Mouse (Mus musculus) frontal cortex, postnatal 14 days (tissue): ENCODE data around the gene Tie1.

Source experiments
- DNase-seq, 2 experiments: peaks; one replicate each; pipeline ENCODE4 v3.0.0; 2022; ENCODE audit warnings: low spot score in 2 of 2

Gene Tie1

DNA sequence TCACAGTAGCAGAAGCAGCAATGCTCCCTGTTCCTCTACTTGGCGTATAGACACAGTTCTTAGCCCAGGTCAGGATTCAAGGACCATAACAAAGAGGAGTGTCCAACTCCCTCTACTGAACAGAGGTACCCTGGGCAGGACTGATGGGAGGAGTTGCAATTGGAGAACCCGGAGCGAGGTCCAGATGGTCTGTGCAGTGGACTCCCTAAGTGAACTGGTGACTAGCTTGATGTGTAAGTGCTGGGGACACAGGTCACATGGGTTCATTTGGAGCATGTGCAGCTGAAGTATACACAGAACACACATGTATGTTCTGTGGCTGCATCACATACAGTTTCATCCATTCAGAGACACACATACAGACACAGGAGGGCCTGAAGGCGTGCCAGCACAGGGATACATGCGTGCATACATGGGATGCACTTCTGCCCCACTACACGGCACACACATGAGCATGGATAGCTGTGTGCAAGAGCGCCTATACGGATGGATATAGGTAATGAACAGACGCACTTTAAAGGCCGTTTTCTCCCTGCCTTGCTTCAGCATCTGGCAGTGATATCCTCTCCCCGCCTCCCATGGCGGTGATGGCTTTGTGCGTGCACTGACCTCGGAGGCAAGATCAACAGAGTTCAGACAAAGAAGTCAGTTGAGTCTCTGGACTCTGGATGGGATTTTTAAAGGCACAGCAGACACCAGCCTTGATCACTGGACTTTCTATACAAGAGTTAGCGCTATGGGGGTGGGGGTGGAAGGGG is 12.9 kb downstream of the Tie1 start:
- DNase-seq, result no peak

DNA sequence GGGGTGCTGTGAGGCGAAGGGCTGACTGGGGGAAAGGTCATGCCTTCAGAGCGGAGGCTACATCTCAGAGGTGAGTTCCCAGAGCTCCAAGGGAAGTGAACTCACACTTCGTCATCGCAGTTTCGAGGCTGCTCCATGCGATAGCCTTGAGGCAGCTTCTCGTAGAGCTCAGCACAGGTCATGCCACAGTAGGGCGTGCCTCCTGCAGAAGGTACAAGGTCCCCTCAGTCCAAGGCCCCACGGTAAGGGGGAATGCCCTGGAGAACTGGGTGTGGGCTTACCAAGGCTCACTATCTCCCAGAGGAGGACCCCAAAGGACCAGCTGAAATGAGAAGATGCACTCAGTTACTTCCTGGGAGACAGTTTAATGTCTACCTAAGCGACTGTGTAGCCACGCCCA is 17.2 kb downstream of the Tie1 start:
- no peak for DNase-seq

DNA sequence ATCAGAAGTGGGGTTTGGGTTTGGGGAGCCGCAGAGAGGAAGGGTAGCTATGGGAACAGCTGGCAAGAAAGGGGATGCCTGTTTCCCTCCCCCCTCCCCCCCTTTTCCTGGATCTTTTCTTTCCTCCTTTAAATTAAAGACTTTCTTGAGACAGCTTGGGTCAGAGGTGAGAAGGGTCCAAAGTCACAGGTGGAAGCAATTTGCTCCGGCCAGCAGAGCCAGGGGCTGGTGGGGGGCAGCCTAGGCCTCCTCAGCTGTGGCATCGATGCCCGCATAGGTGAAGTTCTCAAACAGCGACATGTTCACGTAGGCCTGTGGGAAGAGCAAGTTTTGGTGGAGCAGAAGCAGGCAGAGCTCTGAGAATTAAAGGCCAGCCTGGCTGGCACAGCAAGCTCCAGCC is 18.6 kb downstream of the Tie1 start:
- no peak for DNase-seq

DNA sequence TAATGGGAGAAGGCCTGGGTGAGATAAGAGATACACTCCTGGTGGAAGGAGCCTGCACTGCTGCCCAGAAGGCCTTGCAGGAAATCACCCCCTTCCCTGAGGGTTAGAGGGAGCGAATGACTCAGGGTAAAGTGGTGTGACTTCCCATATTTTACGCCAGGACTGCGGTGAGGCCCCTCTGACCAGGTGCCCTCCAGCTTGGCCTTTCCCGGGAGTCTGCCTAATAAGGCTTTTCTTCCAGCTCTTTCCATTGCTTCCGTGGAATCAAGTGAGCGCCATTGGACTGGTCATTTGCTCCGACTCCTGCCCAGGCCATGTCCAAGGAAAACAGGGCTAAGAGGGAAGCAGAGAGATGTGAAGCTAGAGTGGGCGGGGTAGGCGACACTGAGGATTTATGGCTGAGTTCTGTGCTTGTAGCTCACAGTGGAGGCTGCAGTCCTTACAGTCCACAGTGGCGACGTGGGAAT is 24.1 kb downstream of the Tie1 start:
- DNase-seq, result no peak

DNA sequence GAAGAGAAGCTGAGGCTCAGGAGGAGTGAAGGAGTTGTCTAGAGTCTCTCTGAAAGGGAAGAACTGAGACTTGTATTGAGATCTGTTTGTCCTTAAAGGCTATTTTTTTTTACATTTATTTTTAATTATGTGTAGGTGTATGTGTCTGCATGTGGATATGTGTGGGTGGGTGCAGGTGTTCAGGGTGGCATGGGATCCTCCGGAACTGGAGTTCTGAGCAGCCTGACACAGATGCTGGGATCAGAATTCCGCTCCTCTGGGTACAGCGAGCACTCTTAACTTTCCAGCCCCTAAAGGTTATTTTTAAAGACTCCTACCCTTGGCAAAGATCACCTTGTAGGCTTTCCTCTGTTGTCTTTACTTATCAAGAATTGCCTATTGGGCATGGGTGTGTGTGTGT is 24.9 kb downstream of the Tie1 start:
- no peak for DNase-seq

DNA sequence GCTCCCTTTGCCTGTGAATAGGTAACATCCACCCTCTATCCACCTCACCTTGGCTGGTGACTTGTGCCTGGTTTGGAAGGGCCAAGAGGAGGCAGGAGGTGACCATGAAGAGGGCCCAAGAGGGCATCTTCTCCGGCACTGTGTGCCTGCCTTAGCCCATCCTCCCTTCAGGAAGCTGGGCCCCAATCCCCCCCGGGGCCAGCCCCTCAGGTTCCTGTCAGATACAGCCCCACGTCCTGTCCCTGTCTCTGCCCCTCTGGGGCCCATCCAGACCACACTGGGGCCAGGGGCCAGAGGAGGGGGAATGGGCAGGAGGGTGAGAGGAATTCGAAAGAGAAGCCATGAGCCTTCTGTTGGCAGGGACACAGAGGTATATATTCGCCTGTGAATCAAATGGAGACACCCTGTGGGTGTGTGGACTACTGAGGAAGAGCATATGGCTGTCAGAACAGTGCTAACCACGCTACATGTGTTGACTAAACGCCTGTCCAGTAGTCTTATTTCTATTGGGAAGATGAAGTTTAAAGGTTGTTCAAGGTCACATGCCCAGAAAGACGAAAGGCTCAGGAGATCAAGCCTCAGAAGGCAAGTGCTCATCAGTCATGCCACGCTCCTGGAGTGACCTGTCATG is 32.4 kb downstream of the Tie1 start, which contains the start of gene Mpl:
Mpl (minus strand) TSS at position 169 of the 631 bp plus-strand sequence.
- no peak for DNase-seq

DNA sequence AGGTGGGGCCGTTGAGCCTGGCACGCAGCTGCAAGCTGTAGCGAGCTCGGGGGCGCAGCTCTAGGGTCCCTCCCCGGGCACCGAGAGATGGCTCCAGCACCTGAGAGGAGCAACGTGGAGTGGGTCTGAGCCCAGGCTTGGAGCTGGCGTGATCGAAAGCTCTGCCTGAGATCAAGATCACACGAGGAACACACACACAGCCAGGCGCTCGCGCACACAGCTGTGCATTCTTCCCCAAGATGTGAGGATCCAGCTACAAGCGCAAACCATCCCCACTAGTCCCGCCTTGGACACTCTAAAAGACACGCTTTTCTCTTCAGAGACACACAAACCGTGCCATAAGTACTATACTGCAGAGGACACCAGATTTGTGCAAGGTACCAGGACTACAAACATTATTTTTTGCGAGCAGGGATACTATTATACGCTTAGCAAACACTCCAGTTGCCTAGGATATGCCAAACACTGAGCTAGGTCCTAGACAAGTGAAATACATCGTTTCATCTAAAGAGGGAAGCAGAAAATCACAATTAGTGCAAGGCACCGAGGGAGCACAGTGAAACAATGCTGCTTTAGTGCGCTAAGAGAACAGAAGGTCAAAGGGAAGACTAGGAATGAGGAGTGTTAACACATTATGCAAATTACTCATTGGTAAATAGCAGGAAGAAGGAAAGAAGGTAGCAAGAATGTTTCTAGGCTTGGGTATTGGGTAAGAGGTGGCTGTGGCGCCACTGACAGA is 43.3 kb downstream of the Tie1 start:
- DNase-seq, result no peak

DNA sequence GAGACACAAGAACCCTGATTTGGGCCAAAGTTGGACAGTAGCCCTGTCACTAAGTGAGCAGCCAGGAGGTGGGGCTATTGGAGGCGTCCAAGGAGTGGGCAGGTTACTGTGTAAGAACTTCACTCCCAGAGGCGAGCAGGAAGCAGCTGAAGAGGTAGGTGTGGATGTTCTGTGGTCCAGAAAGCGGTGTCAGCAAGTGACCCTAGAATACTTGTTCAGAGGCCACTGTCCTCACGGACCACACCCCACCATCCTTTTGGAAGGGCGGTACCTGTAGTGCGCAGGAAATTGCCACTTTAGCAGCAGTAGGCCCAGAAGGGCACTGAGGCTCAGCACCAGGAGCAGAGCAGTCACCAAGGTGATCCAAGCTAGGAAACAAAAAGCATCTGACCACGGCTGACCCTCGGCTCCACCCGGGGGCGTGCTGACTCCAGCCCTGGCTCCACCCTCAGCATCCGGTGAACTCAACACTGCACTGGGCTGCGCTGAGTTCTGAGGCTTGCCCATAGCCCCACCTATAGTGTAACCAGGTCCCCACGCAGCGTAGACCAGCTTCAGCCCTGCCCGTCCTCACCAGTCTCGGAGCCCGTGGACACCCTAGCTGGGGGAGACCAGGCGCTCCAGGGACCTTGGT is 44.0 kb downstream of the Tie1 start:
- no peak for DNase-seq

DNA sequence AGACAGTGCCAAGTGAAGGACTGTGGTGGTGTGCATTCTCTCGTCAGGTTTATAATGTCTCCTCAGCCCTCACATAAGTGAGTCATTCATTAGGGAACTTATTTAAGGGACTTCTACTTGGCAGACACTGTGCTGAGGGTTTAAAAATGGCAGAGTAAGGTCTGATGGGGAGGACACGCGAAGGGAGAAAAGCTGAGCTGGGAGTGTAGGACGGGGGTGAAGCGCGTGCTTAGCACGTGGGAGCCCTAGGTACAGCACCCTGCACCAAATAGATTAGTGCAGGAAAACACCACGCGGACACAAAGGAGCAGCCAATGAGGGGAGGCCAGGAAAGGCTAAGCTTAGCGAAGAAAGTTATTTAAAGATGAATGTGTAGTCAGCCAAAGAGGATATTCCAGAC is 44.8 kb downstream of the Tie1 start:
- DNase-seq, result no peak

DNA sequence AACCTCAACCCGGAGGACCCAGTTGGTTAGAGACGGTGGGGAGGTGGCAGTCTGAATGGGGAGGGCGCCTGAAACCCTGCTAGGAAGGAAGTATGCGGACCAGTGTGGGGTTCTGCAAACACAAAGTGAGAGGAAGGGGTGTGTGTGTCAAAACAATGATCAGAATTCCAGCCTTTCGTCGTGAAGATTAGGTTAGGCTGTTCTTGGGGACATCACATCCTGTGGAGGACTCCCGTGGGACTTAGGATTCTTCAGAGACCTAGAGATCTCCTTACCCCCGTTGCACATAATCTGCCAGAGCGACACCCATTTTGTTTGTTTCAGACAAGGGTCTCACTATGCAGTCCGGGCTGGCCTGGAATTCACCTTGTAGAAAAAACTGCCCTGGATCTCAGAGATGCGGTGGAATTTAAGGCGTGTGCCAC is 52.0 kb downstream of the Tie1 start:
- no peak for DNase-seq

DNA sequence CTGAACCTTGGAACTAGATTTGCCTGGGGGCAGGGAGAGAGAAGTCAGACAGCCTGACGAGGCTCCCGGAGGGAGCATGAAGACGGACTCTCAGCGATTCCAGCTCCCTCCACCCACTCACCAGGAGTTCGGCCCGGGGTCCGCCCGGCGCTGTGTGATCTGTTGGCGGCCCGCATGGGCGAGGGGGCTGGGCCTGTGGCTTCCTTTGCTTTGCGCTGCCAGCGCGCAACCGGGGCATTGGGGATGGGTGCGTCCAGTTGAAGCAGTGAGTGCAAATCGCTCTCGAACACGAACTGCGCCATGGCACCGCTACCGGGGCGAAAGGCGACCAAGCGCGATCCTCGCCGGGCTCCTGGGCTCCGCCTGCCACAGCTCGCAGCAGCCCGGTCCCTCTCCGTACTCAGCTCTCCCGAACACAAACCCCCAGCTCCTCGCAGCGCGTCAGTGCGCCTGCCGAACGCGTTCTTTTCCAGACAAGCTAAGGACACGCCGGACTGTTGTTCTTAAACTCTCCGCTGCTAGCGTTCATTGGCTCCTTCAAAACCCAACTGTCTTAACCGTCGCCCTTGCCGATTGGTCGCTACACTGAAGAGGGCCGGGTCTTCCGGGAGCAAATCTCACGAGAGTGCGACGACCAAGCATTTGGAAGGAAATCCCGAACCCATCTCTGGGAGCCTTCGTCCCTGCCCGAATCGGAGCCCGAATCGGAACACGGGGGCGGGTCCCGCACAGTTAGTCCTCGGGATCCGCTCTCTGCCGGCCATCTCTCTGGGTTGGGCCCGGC is 52.8 kb downstream of the Tie1 start, which contains the start of gene Cdc20:
Cdc20 (minus strand) TSS at position 533 of the 784 bp plus-strand sequence.
- DNase-seq, result peak; percentile 84 to 91

DNA sequence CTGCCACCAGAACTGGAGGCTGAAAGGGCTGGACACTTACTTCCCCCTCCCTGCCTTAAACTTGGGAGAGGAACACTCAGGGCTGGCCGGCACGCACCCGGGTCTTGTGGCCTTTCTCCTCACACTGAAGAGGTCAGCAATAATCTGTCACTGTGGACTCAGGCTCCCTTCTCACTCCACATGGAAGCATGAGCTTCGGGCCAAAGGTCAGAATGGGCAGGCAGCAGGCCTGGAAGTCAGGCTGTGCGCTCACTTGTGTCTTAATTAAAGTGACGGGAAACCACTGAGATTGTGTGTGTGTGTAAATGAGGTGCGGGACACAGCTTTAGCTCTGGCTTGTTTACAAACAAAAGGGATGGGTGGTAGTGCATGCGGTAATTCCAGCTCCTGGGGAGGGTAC is 57.5 kb downstream of the Tie1 start:
- DNase-seq, result no peak

DNA sequence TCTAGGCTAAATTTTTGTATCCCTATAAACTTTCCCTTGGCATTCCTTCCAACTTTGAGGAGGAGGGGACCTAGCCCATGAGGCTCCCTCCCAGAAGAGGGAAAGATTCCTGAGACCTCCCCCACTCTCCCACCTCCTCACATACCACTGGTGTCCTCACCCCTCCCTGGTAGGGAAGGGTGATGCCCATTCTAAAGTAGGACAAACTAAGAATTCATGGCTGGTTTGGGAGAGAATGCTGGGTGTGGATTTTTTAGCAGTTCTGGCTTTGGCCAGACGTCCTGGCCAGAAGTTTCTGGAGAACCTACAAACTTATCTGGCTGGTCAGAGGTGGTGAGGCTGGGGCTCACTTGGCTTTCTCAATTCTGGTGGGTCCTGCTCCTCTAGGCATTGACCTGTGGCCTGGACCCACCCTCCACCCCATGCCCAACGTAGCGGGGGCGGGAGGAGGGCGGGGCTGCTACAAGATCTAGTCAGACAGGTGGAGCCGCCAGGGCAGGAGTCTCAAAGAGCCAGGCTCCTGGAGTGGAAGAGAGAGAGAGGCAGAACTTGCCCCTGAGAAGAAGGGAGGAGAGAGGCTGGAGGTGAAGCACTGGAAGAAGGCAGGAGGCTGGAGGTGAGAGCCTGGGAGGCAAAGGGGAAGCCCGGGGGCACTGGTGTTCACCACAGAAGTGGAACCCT is 60.5 kb downstream of the Tie1 start:
- no peak for DNase-seq

DNA sequence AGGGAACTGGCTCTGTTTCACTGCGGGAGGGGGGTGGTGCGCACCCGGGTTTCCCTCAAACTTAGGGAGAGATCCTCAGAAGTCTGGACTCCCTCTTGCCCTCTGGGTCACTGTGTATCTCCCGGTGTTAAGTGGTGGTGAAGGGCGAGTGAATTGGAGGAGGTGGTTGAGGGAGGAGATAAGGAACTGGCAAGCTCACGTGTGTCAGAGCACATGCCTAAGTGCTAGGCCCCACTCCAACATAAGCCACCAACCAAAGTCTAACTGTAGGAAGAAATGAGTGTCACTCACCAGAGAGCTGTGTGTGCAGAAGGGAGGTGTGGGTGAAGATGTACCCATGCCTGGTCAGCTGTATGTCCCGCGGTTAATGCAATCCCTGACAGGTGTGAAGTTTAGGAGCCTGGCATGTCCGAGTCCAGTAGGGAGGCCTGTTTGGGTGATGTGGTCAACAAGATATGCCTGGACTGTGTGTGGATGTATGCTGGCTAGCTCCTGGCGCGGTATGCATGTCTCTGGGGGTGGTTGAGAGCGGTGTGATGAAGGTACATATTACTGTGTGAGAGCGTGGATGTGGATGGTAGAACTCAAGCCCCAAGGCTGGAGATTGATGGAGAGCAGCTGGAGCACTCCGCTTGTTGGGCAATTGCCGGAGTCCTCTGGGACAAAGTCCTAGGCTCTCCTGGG is 61.2 kb downstream of the Tie1 start:
- DNase-seq, result no peak

DNA sequence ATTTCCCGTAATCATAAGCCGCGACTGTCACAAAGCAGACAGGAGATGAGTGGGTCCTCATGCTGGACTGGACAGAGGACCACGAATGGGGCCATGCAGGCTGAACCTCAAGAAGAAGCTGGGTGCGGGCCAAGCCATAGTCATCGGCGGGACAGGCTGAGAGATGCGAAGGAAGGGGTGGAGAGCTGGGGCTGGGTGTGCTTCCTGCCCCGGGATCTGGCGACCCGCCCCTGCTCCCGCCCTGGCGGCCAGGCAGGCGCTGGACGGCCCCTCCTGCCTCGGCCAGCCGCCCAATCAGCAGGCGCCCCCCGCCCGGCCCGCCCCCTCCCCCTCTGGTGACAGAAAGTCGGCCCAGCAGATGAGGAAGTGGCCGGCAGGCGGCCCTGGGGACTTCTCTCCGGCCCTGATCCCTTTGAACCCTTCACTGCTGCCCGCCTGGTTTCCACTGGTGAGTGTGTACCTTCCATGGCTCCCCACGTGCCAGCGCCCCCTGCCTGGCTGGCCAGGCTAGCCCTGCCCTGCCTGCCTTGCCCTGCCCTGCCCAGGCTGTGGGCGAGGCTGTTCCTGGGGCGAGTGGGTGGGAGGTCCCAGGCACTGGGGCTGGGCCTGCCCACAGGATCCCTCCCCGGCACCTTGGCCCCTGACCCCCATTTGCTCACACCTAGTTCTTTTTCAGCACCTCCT is 62.0 kb downstream of the Tie1 start, which contains the start of gene Elovl1:
Elovl1 (plus strand) TSS at position 326 of the 684 bp plus-strand sequence.
- peak; percentile 52 to 54 for DNase-seq

DNA sequence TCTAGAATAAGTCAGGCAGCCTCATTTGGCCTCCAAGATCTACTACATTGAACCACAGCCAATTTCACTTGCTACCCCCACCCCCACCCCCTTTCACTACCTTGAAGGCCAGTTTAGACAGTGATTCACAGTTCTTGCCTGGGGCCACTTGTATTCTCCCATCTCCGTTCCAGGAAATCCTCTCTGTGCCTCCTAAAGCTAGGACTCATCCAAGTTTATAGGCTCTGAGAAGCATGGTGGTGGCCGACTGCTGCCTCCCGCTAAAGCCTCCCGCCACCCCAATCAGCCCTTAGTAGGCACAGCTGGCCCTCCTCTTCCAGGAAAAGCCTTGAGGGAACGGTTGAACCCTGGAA is 62.5 kb downstream of the Tie1 start:
- DNase-seq, result no peak

DNA sequence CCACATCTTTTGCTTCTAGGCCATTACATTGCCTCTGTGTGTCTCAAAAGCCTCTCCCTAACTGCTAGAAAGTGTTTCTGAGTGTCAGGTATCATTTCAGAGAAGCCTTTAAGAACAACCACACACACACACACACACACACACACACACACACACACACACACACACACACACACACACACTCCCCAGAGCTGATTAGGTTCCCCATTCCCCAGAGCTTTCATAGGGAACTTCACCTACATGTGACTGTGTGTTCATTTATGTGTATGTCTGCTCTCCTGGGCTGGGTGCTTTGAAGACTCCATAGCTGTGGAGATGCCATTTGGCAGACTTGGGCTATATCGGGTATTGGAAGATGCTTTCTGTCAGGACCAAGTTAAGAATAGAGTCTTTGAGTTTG is 64.5 kb downstream of the Tie1 start:
- no peak for DNase-seq

DNA sequence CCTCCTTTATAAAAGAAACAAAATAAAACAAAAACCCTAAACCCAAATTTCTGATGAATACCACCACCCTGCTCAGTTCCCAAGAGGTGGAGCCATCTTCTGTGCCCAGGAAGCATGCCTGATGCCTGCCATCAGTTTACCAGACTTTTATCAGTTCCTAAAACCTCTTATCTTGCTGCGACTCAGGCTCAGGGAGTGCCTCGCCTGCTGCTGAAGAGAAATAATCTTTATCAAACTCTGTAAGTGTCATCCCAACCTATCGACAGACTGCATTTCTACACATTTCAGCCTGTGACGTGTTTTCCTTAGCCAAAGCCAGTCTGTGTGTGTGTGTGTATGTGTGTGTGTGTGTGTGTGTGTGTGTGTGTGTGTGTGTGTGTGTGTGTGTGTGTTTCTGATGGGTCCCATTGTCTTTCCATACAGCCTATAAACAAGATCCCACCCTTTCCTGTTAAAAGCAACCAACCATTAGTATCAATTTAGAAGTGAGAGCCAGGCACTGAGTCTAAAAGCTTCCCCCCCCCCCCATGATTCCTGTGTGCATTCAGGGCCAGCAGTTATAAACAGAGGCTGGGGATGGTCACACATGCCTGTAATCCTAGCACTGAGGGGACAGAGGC is 65.2 kb downstream of the Tie1 start:
- DNase-seq, result no peak

DNA sequence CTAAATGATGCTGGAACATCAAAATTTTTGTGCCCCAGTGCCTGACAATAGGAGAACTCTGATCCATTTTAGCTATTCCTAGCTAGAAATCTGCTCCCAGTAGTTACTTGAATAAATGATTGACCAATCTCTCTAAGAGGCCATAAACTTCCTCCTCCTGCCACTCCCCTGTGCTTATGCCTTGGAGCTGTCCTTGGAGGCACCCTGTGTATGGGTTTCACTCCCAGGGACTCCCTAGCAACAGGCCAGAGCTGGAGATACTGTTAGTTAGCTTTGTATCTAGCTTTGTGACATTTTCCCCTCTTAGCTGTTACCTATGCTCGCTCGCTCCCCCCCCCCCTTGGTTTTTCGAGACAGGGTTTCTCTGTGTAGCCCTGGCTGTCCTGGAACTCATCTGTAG is 68.5 kb downstream of the Tie1 start:
- no peak for DNase-seq
